Mouse (Mus musculus): ENCODE measurements around the gene Ankra2.

Gene Ankra2

DNA sequence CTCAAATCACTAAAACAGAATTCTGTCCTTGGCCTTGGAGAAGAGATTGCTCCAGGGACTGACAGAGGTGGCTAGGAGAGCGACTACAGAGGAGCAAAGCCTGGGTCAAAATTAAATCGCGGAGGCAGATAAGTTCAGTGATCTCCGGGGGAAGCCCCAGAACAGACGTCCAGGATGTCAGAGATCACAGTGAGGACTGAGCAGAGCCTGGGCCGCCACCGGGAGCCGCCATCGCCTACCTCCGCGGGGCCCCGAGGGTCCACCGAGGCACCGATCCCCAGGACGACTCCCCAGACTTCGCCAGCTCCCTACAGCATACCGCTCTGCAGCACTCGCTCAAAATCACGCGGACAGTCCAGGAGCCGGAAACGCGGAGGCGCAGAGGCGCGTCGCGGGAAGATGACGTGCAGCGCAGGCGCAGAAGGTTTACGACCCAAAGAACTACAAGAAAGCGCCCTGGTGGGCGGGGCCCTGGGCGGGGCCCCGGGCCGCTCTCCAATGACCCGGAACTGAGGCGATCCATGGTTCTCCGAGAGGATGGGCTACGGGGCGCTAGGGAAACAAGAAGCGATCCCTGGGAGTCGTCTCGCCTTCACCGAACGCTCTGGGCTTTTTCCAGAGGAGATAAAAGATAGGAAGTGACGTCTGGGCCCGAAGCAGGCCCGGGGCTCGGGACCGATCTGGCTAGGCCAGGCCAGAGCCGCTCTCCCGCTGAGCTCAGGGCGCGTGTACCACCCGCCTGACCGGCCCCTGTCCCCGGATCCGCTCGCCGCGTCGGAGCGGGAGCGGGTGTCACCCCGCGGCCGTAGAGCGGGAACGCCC, at the start of gene Ankra2, which contains the start of gene Utp15:
Gene Ankra2 (plus strand): TSS at position 439 of the 822 bp plus-strand sequence.
Gene Utp15 (minus strand): TSS at position 406 of the 822 bp plus-strand sequence.
- CTCF ChIA-PET: no interaction called here

DNA sequence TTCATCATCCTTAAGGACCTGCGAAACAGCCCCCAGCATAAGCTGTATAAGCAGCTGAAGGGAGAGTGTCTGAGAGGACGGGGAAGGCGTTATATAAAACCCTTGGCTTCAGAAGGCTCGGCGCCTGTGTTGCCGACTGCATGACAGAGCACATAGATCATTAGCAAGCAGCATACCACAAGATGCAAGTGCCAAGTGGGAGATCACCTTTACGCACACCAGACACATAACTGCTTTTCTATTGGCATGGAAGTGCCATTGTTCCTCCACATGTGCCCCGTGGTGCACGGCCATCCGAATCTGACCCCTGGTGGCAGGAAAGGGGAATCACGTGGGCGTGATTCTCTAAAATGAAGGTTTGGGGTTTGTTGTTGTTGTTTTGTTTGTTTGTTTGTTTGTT, 40.0 kb upstream of the Ankra2 start:
- CTCF ChIA-PET: no interaction called here

DNA sequence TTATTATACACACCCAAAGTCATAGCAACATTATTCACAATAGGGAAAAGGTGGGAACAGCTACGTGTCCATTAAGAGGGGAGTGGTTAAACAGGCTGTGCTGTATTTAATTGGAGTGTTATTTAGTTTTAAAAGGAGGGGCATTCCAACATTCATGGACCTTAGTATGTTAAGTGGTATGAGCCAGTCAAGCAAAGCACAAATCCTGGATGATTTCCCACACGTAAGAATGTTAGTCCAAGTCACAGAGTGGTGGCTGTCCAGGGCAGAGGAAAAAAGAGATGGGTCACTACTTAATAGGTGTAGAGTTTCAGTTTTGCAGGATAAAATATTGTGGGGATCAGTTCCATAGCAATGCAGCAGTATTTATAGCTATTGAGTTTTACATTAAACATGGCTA, 36.6 kb upstream of the Ankra2 start:
- CTCF ChIA-PET: no interaction called here

DNA sequence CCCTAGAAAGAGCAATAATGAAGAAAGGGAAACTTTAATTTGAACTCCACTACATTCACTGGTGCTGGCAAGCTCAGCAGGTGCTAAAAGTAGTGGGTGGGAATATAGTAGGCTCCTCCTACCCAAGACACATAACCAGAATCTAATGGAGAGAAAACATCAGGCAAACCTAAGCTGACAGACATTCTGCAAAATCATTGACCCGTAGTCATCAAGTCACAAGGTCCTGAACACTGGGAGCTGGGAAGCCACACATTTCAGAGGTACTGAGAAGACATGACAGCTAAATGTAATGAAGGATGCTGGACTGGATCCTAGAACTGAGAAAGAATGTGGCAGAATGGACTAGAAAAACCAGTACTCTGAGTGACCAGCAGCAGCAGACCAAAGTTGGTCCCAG, 32.4 kb upstream of the Ankra2 start:
- CTCF ChIA-PET: no interaction called here

- CTCF ChIA-PET: no interaction called here
Observed at GRCm38 (mm10) chr13:98235451-98235850, 27.4 kb upstream of the Ankra2 start.

DNA sequence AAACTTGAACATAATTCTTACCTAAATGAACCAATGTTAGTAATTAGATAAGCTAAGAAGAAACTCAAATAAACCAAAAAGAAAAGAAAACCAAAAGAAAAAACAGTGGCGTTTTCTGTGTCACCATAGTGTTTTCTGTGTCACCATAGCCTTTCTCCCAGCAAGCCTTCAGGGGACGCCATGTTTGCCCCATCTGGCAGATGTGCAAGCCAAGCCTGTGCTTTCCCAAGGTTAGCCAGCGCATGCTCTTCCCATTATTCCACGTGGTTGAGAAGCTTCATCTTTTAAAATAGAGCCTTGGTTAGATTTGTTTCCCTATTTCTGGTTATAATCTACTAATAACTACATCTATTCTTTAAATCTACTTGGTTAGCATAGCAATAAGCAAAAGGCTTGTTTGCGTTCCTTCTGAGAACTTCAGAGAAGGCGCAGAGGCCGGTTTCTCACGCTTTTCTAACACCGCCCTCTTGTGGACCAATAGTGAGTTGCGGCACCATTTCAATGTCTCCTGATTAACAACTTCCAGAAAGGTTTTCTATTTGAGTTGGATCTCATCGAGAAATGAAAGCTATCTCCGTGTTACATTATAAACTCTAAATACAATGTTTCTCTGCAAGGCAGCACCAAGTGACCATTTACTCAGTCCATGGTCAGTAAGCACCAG, 22.8 kb upstream of the Ankra2 start:
- CTCF ChIA-PET: no interaction called here

GRCm38 (mm10) chr13:98241531-98242282, 21.2 kb upstream of the Ankra2 start:
- CTCF ChIA-PET: interaction anchor here (0.6 kb wide), 1 partner anchor 45 kb away, joined by 4 read pairs; no protein-coding TSS in a partner anchor

GRCm38 (mm10) chr13:98244571-98245350, 18.1 kb upstream of the Ankra2 start:
- CTCF ChIA-PET: no interaction called here

GRCm38 (mm10) chr13:98245386-98245785, 17.5 kb upstream of the Ankra2 start:
- CTCF ChIA-PET: no interaction called here

GRCm38 (mm10) chr13:98249594-98249993, 13.3 kb upstream of the Ankra2 start:
- CTCF ChIA-PET: no interaction called here

DNA sequence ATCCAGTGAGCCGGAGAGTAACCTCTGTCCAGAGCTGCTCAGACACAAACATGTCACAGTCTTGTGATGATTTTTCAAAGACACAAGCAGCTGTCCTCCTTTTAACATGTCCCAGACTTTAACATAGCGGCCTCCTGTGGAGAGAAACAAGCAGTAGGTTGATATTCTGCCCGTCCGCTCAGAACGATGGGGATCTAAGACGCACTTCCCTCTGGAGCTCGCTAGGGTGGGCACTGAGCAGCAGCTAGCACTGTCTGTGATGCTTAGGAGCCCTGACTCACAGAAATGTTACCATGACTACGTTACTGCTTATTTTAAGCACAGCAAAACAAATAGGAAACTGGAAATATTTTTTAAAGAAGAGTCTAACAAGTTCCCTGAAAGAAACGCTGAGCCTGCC, 8.0 kb upstream of the Ankra2 start:
- CTCF ChIA-PET: interaction anchor here (1.1 kb wide), 1 partner anchor 9 kb away, joined by 4 read pairs; no protein-coding TSS in a partner anchor

DNA sequence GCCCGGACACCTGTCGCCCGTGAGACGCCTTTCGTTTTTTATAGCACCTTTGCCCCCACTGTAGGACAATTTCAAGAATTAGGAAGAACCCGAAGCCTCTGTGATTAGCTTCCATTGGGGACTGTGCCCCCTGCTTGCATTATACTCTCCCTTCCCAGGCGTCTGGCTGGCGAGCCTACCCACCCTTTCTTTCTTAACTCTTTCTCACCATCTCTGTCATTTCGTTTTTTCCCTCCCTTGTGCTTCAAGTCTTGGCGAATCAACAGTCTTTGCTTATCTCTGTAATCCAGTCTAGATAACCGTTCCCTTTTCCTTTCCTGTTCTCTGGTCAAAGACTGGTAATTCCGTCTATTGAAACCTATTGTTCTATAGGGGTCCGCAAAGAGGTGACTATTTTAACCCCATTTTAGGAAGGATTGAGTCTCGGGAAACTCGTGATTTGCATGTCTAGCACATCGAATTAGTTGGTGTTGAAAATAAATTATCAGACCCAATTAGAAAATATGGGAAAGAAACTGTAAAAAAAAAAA, 649 bp downstream of the Ankra2 start:
- CTCF ChIA-PET: interaction anchor here (0.6 kb wide), 1 partner anchor 14 kb away, joined by 20 read pairs; no protein-coding TSS in a partner anchor

- CTCF ChIA-PET: interaction anchor here (0.6 to 1.0 kb wide), 2 partner anchors 9 to 13 kb away, joined by 4 to 20 read pairs; no protein-coding TSS in a partner anchor
Observed at GRCm38 (mm10) chr13:98264111-98264510, 1.2 kb downstream of the Ankra2 start.

GRCm38 (mm10) chr13:98274023-98274422, 11.1 kb downstream of the Ankra2 start:
- CTCF ChIA-PET: no interaction called here

DNA sequence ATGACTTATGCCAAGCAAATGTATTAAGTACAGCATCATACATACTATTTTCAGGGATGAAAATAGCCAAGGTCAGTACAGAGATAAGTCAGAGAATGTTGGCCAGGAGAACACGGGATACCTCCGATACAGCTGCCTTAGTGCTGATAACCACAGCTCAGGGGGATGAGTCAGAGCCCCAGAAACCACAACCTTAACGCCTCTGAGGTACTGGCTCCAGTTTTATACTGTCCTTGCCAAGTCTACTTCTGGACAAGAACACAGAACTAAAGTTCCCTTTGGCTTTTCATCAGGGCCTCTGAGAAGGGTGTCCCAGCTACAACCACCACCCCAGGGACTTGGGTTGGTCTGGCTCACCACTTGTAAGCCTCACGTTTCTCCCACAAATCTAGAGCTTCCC, 12.8 kb downstream of the Ankra2 start:
- CTCF ChIA-PET: no interaction called here

- CTCF ChIA-PET: no interaction called here
Observed at GRCm38 (mm10) chr13:98276253-98276652, 13.4 kb downstream of the Ankra2 start.

- CTCF ChIA-PET: interaction anchor here (0.8 kb wide), 1 partner anchor 14 kb away, joined by 20 read pairs; no protein-coding TSS in a partner anchor
Observed at GRCm38 (mm10) chr13:98277501-98277900, 14.6 kb downstream of the Ankra2 start.

- CTCF ChIA-PET: no interaction called here
Observed at GRCm38 (mm10) chr13:98279686-98280085, 16.8 kb downstream of the Ankra2 start, which contains the start of gene Gm21976. TSS of gene Gm21976 (plus strand) at chr13:98279887.

DNA sequence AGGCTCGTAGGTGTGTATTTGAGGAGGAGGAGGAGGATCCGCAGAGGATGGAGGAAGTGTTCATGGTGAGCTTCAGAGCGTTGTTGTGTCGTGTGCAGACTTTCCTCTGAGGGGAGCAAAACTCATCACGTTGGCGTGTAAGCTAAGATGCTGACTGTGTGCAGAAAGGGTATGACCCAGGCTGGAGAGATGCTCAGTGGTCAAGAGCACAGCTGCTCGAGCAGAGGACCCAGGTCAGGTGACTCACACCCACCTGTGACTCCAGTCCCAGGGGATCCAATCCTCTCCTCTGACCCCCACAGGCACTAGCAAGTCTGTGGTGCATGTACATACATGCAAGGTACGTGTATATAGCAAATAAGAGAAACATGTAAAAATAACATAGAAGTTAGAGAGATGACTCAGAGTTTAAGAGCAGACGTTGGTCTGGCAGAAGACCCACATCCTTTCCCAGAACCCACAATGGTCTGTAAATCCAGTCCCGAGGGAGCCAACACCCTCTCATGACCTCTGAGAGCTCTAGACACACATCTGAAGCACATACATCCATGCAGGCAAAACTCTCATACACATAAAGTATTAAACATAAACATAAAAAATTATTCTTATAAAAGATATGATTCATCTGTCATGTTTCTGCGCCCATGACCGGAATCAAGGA, 18.2 kb downstream of the Ankra2 start:
- CTCF ChIA-PET: no interaction called here

DNA sequence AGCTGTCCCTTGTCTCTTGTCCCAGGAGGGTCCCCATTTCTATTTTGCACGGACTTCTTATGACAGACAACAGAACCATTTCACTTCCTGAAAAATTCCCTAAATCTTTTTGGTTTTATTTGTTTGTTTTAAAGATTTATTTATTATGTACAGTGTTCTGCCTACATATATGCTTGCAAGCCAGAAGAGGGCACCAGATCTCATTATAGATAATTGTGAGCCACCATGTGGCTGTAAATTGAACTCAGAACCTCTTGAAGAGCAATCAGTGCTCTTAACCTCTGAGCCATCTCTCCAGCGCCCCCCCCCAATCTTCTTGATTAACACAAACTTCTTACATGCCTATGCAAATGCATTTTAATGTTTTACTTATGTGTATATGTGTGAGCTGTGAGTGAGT, 27.8 kb downstream of the Ankra2 start:
- CTCF ChIA-PET: no interaction called here

All from spleen, embryonic (tissue).